Mouse (Mus musculus): ENCODE measurements around the gene Ttll11. TPM values are rescaled to one million over a fixed set of nuclear protein-coding genes. Genes with fewer than 3 reads are reported as not detected.

Gene Ttll11
- polyA plus RNA-seq, 1 experiment from 2014 or later: 3.8 TPM

DNA sequence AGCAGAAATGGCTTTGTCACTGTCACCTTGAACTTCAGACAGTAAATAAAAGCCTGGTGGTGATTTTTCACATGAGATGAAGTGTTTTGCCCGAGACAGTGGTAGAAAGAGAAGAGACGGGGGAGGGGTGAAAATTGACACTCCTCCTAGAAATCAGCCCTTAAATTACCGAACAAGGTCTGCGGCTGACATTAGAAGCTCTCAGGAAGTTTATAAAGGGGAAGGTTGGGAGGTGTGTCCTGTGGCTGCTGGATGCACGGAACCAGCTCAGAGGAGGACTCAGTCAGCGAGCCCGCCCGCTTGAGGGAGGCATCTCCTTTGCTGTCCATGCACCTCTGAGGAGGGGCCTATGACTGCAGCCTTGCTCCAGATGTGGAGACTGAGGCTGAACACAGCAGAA, 181.7 kb downstream of the Ttll11 start:
- no peak overlapping the region for H3K4me3 ChIP-seq (replicated peaks)
- 78% methylated on average over 8 of the region's 8 CpGs for whole genome bisulfite sequencing
- no peak overlapping the region for H3K9ac ChIP-seq
- H3K27ac ChIP-seq: no peak overlapping the region
- no peak overlapping the region for H3K4me2 ChIP-seq
- no peaks in the 10 kb centered on the region for H3K4me1 ChIP-seq
- H3K27me3 ChIP-seq: no peaks in the 10 kb centered on the region
- ATAC-seq (ENCODE audit: low FRiP score): no peak
- H3K9me3 ChIP-seq: no peaks in the 10 kb centered on the region
- no peaks in the 10 kb centered on the region for H3K36me3 ChIP-seq (replicated peaks)

GRCm38 (mm10) chr2:35789362-35790326, 190.1 kb downstream of the Ttll11 start:
- H3K9me3 ChIP-seq: no peaks in the 10 kb centered on the region
- H3K4me2 ChIP-seq: no peak overlapping the region
- H3K4me3 ChIP-seq (replicated peaks): no peak overlapping the region
- H3K27ac ChIP-seq: no peak overlapping the region
- H3K27me3 ChIP-seq: no peaks in the 10 kb centered on the region; the same call in 1 of the 2 replicates
- 77% methylated on average over 27 of the region's 27 CpGs for WGBS
- ATAC-seq (ENCODE audit: low FRiP score): no peak
- H3K36me3 ChIP-seq (replicated peaks): no peaks in the 10 kb centered on the region
- no peaks in the 10 kb centered on the region for H3K4me1 ChIP-seq
- no peak overlapping the region for H3K9ac ChIP-seq

DNA sequence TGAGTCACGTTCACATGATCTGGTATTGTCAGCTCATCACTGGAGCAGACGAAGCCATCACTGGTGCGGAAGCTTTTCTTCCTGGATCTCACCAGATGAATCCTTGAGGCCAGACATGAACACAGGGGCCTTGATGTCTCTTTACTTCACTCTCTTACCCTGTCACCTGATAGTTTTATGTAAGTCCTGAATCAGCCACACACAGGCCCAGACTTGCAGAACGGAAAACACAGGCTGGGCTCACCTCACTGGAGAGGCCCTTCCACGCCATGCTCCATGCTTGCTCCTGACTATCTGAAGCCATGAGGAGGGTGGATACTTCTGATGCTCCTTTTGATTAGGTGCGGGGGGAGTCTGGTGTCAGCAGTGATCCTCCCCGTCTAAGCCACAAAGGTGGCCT, 193.8 kb downstream of the Ttll11 start:
- Histone ChIP-seq H3K27ac (no peak overlapping the region), H3K4me1 (peaks cover 16% of the 10 kb centered on the region), H3K4me2 (no peak overlapping the region), H3K27me3 (no peaks in the 10 kb centered on the region; the same call in 1 of the 2 replicates), H3K36me3 (replicated peaks) (no peaks in the 10 kb centered on the region), H3K9me3 (no peaks in the 10 kb centered on the region), H3K9ac (no peak overlapping the region), H3K4me3 (replicated peaks) (no peak overlapping the region)
- 90% methylated on average over 7 of the region's 7 CpGs for WGBS
- no peak for ATAC-seq (ENCODE audit: low FRiP score)

- no peak overlapping the region for H3K9ac ChIP-seq
- no peak overlapping the region for H3K4me2 ChIP-seq
- no peak for ATAC-seq (ENCODE audit: low FRiP score)
- no peak overlapping the region for H3K4me3 ChIP-seq (replicated peaks)
- 55% methylated on average over 10 of the region's 10 CpGs for WGBS
- H3K9me3 ChIP-seq: no peaks in the 10 kb centered on the region
- no peaks in the 10 kb centered on the region for H3K27me3 ChIP-seq
- peaks cover 16% of the 10 kb centered on the region for H3K4me1 ChIP-seq
- H3K27ac ChIP-seq: no peak overlapping the region
- no peaks in the 10 kb centered on the region for H3K36me3 ChIP-seq (replicated peaks)
Measured at GRCm38 (mm10) chr2:35783368-35783767, 196.3 kb downstream of the Ttll11 start.

DNA sequence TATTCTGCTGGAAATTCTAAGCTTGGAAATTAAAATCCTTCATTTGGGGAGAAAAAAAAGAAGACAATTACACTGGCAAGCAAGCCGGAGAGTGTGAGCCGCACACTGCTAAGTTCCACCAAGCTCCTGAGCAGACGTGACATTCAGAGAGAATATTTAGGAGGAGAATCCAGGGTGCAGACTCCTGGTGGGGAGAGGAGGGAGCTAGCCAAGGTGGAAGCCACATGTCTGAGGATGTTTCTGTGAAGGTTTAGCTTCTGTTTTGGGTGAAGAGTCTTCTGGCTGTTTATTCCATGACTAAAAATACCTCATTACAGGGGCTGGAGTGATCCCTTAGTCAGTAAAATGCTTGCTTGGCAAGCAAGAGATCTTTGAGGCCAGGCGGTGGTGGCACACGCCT, 200.4 kb downstream of the Ttll11 start:
- H3K4me3 ChIP-seq (replicated peaks): no peak overlapping the region
- no peaks in the 10 kb centered on the region for H3K9me3 ChIP-seq
- peaks cover 16% of the 10 kb centered on the region for H3K4me1 ChIP-seq
- no peak overlapping the region for H3K27ac ChIP-seq
- H3K27me3 ChIP-seq: no peaks in the 10 kb centered on the region
- no peak overlapping the region for H3K4me2 ChIP-seq
- 94% methylated on average over 5 of the region's 5 CpGs for WGBS
- H3K36me3 ChIP-seq (replicated peaks): no peaks in the 10 kb centered on the region
- ATAC-seq (ENCODE audit: low FRiP score): no peak
- no peak overlapping the region for H3K9ac ChIP-seq

DNA sequence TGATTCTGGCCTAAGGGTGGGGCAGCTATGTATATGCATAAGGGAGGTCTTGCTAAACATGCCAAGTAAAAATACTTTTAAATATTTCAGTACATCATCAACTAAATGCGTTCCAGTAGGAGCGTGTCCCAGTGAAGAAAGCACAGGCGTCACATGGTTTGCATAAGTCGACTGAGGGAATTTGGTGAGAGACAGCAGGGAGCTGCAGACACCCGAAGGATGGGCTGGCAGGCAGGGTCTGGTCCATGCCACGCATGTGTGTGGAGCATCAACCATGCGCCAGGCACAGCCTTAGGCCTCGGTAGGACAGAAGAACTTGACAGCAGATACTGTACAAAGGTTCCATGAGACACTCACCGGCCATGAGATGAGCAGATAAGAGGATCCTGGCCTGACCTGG, 202.8 kb downstream of the Ttll11 start:
- peaks cover 3% of the 10 kb centered on the region; the same call in 1 of the 2 replicates for H3K4me1 ChIP-seq
- no peaks in the 10 kb centered on the region for H3K27me3 ChIP-seq
- H3K9me3 ChIP-seq: no peaks in the 10 kb centered on the region
- WGBS: 92% methylated on average over 9 of the region's 9 CpGs
- H3K4me3 ChIP-seq (replicated peaks): no peak overlapping the region
- no peak for ATAC-seq (ENCODE audit: low FRiP score)
- H3K27ac ChIP-seq: no peak overlapping the region
- no peak overlapping the region for H3K9ac ChIP-seq
- no peaks in the 10 kb centered on the region for H3K36me3 ChIP-seq (replicated peaks)
- H3K4me2 ChIP-seq: no peak overlapping the region

DNA sequence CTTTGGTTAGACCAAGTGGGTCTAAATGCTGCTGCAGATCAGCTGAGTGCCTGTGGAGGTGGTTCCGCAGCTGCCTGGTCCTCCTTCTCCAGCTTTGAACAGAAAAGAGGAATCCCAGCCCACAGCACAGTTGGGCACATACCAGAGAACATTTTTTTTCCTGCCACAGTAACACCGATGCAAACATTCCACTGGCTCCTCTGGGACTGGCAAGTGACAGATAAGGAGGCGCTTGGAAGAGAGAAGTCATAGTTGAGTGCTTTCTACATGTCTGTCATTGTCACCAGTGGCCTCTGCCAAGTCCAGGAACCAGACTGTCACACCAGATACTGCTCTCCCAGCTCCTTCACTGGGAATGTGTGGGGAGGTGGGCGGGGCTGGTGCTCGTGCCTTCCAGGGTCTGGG, 204.1 kb downstream of the Ttll11 start:
- H3K4me1 ChIP-seq: no peaks in the 10 kb centered on the region
- no peaks in the 10 kb centered on the region for H3K9me3 ChIP-seq
- no peak overlapping the region for H3K4me3 ChIP-seq (replicated peaks)
- ATAC-seq (ENCODE audit: low FRiP score): no peak
- H3K27ac ChIP-seq: no peak overlapping the region
- 71% methylated on average over 5 of the region's 5 CpGs for WGBS
- no peaks in the 10 kb centered on the region for H3K27me3 ChIP-seq
- H3K4me2 ChIP-seq: no peak overlapping the region
- H3K36me3 ChIP-seq (replicated peaks): no peaks in the 10 kb centered on the region
- H3K9ac ChIP-seq: no peak overlapping the region

- 82% methylated on average over 2 of the region's 2 CpGs for WGBS
- no peak overlapping the region for H3K4me3 ChIP-seq (replicated peaks)
- H3K36me3 ChIP-seq (replicated peaks): no peaks in the 10 kb centered on the region
- H3K4me1 ChIP-seq: peaks cover 14% of the 10 kb centered on the region
- H3K27ac ChIP-seq: no peak overlapping the region
- no peak overlapping the region for H3K9ac ChIP-seq
- no peaks in the 10 kb centered on the region for H3K27me3 ChIP-seq
- H3K9me3 ChIP-seq: no peaks in the 10 kb centered on the region
- no peak for ATAC-seq (ENCODE audit: low FRiP score)
- no peak overlapping the region for H3K4me2 ChIP-seq
Measured at GRCm38 (mm10) chr2:35770541-35770940, 209.2 kb downstream of the Ttll11 start.

GRCm38 (mm10) chr2:35769398-35769797, 210.3 kb downstream of the Ttll11 start:
- Histone ChIP-seq H3K27me3 (no peaks in the 10 kb centered on the region), H3K27ac (no peak overlapping the region), H3K4me3 (replicated peaks) (no peak overlapping the region), H3K9me3 (no peaks in the 10 kb centered on the region), H3K9ac (no peak overlapping the region), H3K36me3 (replicated peaks) (no peaks in the 10 kb centered on the region), H3K4me2 (no peak overlapping the region), H3K4me1 (peaks cover 14% of the 10 kb centered on the region)
- ATAC-seq (ENCODE audit: low FRiP score): no peak
- 86% methylated on average over 12 of the region's 12 CpGs for WGBS

DNA sequence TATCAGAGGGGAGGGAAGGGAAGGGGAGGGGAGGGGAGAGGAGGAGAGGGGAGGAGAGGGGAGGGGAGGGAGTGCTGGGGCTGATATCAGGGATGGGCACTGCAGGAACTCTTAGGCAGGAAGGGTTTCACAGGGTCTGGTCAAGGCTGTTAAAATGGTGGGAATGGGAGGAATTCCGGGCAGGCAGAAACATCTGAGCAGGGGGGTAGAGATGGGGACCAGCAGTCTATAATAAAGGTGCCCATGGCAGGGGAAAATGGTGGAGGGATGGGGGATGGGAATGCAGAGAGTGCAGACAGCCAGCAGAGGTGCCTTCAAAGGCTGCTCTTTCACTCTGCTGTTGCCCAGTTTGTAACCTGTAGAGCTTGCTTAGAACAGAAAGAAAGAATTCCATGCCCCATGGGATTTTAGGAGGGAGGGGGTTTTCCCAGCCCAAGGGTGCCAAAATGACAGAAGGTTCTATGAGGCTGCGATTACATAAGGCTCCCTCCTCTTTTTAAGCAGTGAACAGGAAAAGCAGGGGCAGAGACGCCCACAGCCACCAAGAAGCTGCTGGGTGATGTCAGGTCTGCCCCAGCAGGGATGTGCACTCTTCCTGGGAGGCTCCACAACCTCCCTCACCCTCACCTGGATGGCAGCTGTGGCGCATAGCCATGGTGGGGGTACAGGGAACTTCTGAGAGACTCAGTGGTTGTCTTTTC, 211.0 kb downstream of the Ttll11 start:
- 49% methylated on average over 4 of the region's 4 CpGs for WGBS
- Histone ChIP-seq H3K9ac (no peak overlapping the region), H3K27me3 (no peaks in the 10 kb centered on the region), H3K4me1 (peaks cover 14% of the 10 kb centered on the region), H3K4me2 (no peak overlapping the region), H3K36me3 (replicated peaks) (no peaks in the 10 kb centered on the region), H3K27ac (no peak overlapping the region), H3K4me3 (replicated peaks) (no peak overlapping the region), H3K9me3 (no peaks in the 10 kb centered on the region)
- ATAC-seq (ENCODE audit: low FRiP score): no peak

DNA sequence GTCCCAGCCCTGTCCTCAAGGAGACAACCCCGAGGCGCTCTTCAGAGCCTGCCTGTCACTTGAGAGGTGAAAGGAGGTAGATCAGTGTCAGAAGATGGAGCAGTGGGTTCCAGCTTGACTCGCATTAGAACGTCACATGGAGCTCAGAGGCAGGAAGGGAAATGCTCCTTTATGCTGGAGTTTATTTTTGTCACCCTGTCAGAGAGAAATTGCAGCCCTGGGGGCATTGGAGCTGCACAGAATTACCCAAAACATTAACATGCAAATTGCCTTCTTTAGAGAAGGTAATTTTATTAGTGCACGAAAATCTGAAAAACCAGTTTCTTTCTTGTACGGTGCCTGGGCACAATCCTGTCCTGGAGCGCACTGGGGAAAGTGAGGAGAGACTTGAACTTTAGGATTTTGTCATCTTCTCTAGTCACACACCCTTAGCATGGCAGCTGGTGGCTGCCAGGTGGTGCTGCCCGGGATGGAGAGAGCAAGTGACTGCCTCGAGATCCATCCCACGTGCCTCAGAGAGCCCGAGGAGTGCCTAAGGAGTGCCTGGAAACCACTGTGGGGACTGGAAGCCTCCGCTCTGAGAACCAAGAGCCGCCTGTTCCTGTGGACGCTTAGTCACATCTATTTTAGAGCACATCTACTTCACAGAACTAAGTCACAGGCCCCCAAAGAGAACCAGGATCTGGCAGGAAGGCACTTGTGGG, 211.7 kb downstream of the Ttll11 start:
- Histone ChIP-seq H3K9ac (no peak overlapping the region), H3K36me3 (replicated peaks) (no peaks in the 10 kb centered on the region), H3K4me1 (peaks cover 14% of the 10 kb centered on the region), H3K4me3 (replicated peaks) (no peak overlapping the region), H3K27ac (no peak overlapping the region; the same call in 1 of the 2 replicates), H3K27me3 (no peaks in the 10 kb centered on the region), H3K4me2 (no peak overlapping the region), H3K9me3 (no peaks in the 10 kb centered on the region)
- WGBS: 35% methylated on average over 14 of the region's 14 CpGs
- no peak for ATAC-seq (ENCODE audit: low FRiP score)

DNA sequence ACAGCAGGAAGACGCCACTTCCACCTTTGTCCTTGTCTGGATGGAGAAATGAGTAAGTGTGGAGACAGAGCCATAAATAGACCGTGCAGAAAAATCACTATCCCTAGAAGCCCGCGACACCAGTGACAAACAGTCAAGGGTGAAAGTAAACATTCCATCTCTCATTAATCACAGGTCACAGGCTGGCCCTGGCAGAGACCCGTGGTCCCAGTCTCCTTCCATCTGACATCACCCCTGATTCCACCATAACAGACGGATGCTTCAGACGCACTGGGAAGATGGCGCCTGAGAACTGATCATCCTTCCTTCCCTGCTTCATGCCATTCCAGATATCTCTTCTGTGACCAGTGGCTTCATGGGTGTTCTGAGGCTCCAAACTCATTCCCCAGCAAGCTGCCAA, 215.4 kb downstream of the Ttll11 start:
- ATAC-seq (ENCODE audit: low FRiP score): no peak
- Histone ChIP-seq H3K4me1 (peaks cover 21% of the 10 kb centered on the region), H3K27ac (no peak overlapping the region), H3K4me3 (replicated peaks) (no peak overlapping the region), H3K27me3 (no peaks in the 10 kb centered on the region), H3K36me3 (replicated peaks) (no peaks in the 10 kb centered on the region), H3K4me2 (no peak overlapping the region), H3K9ac (no peak overlapping the region), H3K9me3 (no peaks in the 10 kb centered on the region)
- WGBS: 89% methylated on average over 8 of the region's 8 CpGs
